Mouse (Mus musculus) E14TG2a.4 (cell line): ENCODE data around the gene Nup214.

Experiments
- H3K27me3 ChIP-seq: 2 replicates; pipeline ENCODE4 v1.6.1; 2014; ENCODE audit warnings: low read length, control low read depth; ENCODE audit not compliant: insufficient read depth
- H3K36me3 ChIP-seq: 2 replicates; pipeline ENCODE4 v1.6.1; 2014; ENCODE audit warnings: low read length, control low read depth; ENCODE audit not compliant: insufficient read depth
- H3K4me1 ChIP-seq: replicated peaks from 2 replicates; pipeline ENCODE4 v1.6.1; 2014; ENCODE audit warnings: low read depth, low read length, control low read depth
- H3K4me3 ChIP-seq: replicated peaks from 2 replicates; pipeline ENCODE4 v1.5.1; 2014; ENCODE audit warnings: mild to moderate bottlenecking, low read length
- H3K9me3 ChIP-seq: 2 replicates; pipeline ENCODE4 v1.6.1; 2014; ENCODE audit warnings: low read length, control low read depth
- CTCF ChIP-seq: conservative IDR thresholded peaks from 2 replicates; pipeline ENCODE4 v1.5.1; 2014; ENCODE audit warnings: low read length
- NANOG ChIP-seq: IDR thresholded peaks from 2 replicates; pipeline ENCODE4 v1.6.1; 2014; ENCODE audit warnings: borderline replicate concordance, low read length, mixed read lengths
- POU5F1 ChIP-seq: IDR thresholded peaks from 2 replicates; pipeline ENCODE4 v1.6.1; 2014; ENCODE audit warnings: low read length, borderline replicate concordance

Gene Nup214

GRCm38 (mm10) chr2:31987774-31988173 lies 13.5 kb downstream of the Nup214 start:
- H3K36me3 ChIP-seq, result peaks cover 99% of the 10 kb centered on the region
- TF ChIP-seq NANOG (no peak), CTCF (no peak), POU5F1 (no peak)
- H3K27me3 ChIP-seq, result no peaks in the 10 kb centered on the region
- H3K4me1 ChIP-seq, result no peaks in the 10 kb centered on the region
- no peak overlapping the region for H3K4me3 ChIP-seq
- no peaks in the 10 kb centered on the region for H3K9me3 ChIP-seq

GRCm38 (mm10) chr2:31990961-31991360 lies 16.7 kb downstream of the Nup214 start:
- Histone ChIP-seq H3K9me3 (no peaks in the 10 kb centered on the region), H3K4me3 (no peak overlapping the region), H3K27me3 (no peaks in the 10 kb centered on the region), H3K4me1 (no peaks in the 10 kb centered on the region), H3K36me3 (peaks cover 98% of the 10 kb centered on the region)
- no peak for TF ChIP-seq NANOG
- no peak for TF ChIP-seq POU5F1
- no peak for TF ChIP-seq CTCF

GRCm38 (mm10) chr2:31994896-31995295 lies 20.7 kb downstream of the Nup214 start:
- Histone ChIP-seq H3K4me1 (no peaks in the 10 kb centered on the region), H3K9me3 (no peaks in the 10 kb centered on the region), H3K4me3 (no peak overlapping the region), H3K27me3 (no peaks in the 10 kb centered on the region), H3K36me3 (peaks cover 99% of the 10 kb centered on the region)
- TF ChIP-seq NANOG, result no peak
- no peak for TF ChIP-seq CTCF
- no peak for TF ChIP-seq POU5F1

GRCm38 (mm10) chr2:31996060-31996459 lies 21.8 kb downstream of the Nup214 start:
- TF ChIP-seq NANOG, result no peak
- TF ChIP-seq CTCF, result no peak
- TF ChIP-seq POU5F1, result no peak
- H3K27me3 ChIP-seq, result no peaks in the 10 kb centered on the region
- no peaks in the 10 kb centered on the region for H3K9me3 ChIP-seq
- H3K4me1 ChIP-seq, result no peaks in the 10 kb centered on the region
- H3K4me3 ChIP-seq, result no peak overlapping the region
- peaks cover 97% of the 10 kb centered on the region for H3K36me3 ChIP-seq

GRCm38 (mm10) chr2:31997539-31997938 lies 23.3 kb downstream of the Nup214 start:
- Histone ChIP-seq H3K9me3 (no peaks in the 10 kb centered on the region), H3K4me3 (no peak overlapping the region), H3K27me3 (no peaks in the 10 kb centered on the region), H3K4me1 (no peaks in the 10 kb centered on the region), H3K36me3 (peaks cover 91% of the 10 kb centered on the region)
- no peak for TF ChIP-seq NANOG
- no peak for TF ChIP-seq POU5F1
- TF ChIP-seq CTCF, result no peak

- Histone ChIP-seq H3K9me3 (no peaks in the 10 kb centered on the region), H3K27me3 (no peaks in the 10 kb centered on the region), H3K4me3 (no peak overlapping the region), H3K4me1 (no peaks in the 10 kb centered on the region), H3K36me3 (peaks cover 91% of the 10 kb centered on the region)
- TF ChIP-seq CTCF (no peak), NANOG (no peak), POU5F1 (no peak)
Observed at GRCm38 (mm10) chr2:31998443-31998842, 24.2 kb downstream of the Nup214 start.

- TF ChIP-seq NANOG, result no peak
- TF ChIP-seq CTCF, result no peak
- TF ChIP-seq POU5F1, result no peak
Observed at GRCm38 (mm10) chr2:32008311-32008710, 34.1 kb downstream of the Nup214 start.

GRCm38 (mm10) chr2:32008716-32009115 lies 34.5 kb downstream of the Nup214 start:
- Histone ChIP-seq H3K9me3 (no peaks in the 10 kb centered on the region), H3K36me3 (peaks cover 94% of the 10 kb centered on the region), H3K4me3 (no peak overlapping the region), H3K27me3 (no peaks in the 10 kb centered on the region), H3K4me1 (peaks cover 59% of the 10 kb centered on the region)
- no peak for TF ChIP-seq POU5F1
- TF ChIP-seq CTCF, result no peak
- TF ChIP-seq NANOG, result no peak

More at GRCm38 (mm10) chr2:32008311-32008710, 34.1 kb downstream of the Nup214 start:
- Histone ChIP-seq H3K9me3 (no peaks in the 10 kb centered on the region), H3K4me3 (no peak overlapping the region), H3K4me1 (peaks cover 59% of the 10 kb centered on the region), H3K36me3 (peaks cover 94% of the 10 kb centered on the region), H3K27me3 (no peaks in the 10 kb centered on the region)

GRCm38 (mm10) chr2:32019704-32020103 lies 45.5 kb downstream of the Nup214 start:
- Histone ChIP-seq H3K9me3 (no peaks in the 10 kb centered on the region), H3K27me3 (no peaks in the 10 kb centered on the region), H3K4me3 (no peak overlapping the region), H3K36me3 (peaks cover 99% of the 10 kb centered on the region), H3K4me1 (no peaks in the 10 kb centered on the region)
- TF ChIP-seq NANOG, result no peak
